Mouse (Mus musculus) hindbrain, postnatal 0 days (tissue): ENCODE results near the gene Odf2. TPM values are rescaled to one million over a fixed set of nuclear protein-coding genes. Genes with fewer than 3 reads are reported as not detected.

Experiments
- ATAC-seq: fragments of 200-750 bp; cut with Nextera tagmentation; 2 replicates; pipeline ENCODE4 v1.8.0; 2017; ENCODE audit warnings: mild to moderate bottlenecking, moderate TSS enrichment, moderate library complexity
- DNase-seq: peaks from one replicate; pipeline ENCODE4 v3.0.0-alpha.2; 2015; ENCODE audit warnings: low spot score
- H3K27ac ChIP-seq: fragments of 300-500 bp; sonication (generic); 2 replicates; pipeline ENCODE4 v1.5.1; 2014; ENCODE audit warnings: mild to moderate bottlenecking
- H3K27me3 ChIP-seq: fragments of 300-500 bp; sonication (generic); 2 replicates; pipeline ENCODE4 v1.6.1; 2014; ENCODE audit warnings: low read length, mixed read lengths; ENCODE audit not compliant: insufficient read depth
- H3K36me3 ChIP-seq: fragments of 300-500 bp; sonication (generic); 2 replicates; pipeline ENCODE4 v1.6.1; 2014; ENCODE audit warnings: low read length, mixed read lengths; ENCODE audit not compliant: insufficient read depth
- H3K4me1 ChIP-seq: fragments of 300-500 bp; sonication (generic); 2 replicates; pipeline ENCODE4 v1.6.1; 2014; ENCODE audit warnings: antibody characterized with exemption, low read length, mixed read lengths; ENCODE audit not compliant: insufficient read depth
- H3K4me2 ChIP-seq: fragments of 300-500 bp; sonication (generic); 2 replicates; pipeline ENCODE4 v1.6.1; 2014; ENCODE audit warnings: low read depth, mild to moderate bottlenecking, low read length, moderate library complexity, mixed read lengths
- H3K4me3 ChIP-seq: fragments of 300-500 bp; sonication (generic); 2 replicates; pipeline ENCODE4 v1.5.1; 2014; ENCODE audit warnings: low read length
- H3K9ac ChIP-seq: fragments of 300-500 bp; sonication (generic); replicated peaks from 2 replicates; pipeline ENCODE4 v1.6.1; 2014; ENCODE audit warnings: mild to moderate bottlenecking, low read length, moderate library complexity, mixed read lengths
- H3K9me3 ChIP-seq: fragments of 300-500 bp; sonication (generic); 2 replicates; pipeline ENCODE4 v1.6.1; 2016; ENCODE audit warnings: low read length, mixed read lengths
- CTCF ChIP-seq: IDR thresholded peaks from 2 replicates; pipeline ENCODE4 v1.5.1; 2016; ENCODE audit warnings: antibody characterized with exemption, control low read depth, low read depth
- WGBS: fragments of 180-500 bp; shearing (Covaris S2); extraction: QIAGEN DNeasy Blood & Tissue Kit; methylation state at CpG from one replicate; pipeline ENCODE4 v1.1.7; 2014; 5-methylcytosine and 5-hydroxymethylcytosine counted together
- polyA plus RNA-seq: library from polyadenylated mRNA; unstranded; fragments of >200 nt; fragmentation: Nextera tagmentation; extraction: Ambion mirVana; gene quantifications from 2 replicates; pipeline ENCODE4 v1.2.1, GENCODE M21; 2015
- total RNA-seq: library from RNA; depleted of rRNA; stranded (reverse); fragments of >200 nt; gene quantifications from 2 replicates; pipeline ENCODE4 v1.2.3, GENCODE M21; 2014

Odf2 gene
- total and polyA plus RNA-seq, 2 experiments from 2014 or later: 73.1 to 78.2 TPM

DNA sequence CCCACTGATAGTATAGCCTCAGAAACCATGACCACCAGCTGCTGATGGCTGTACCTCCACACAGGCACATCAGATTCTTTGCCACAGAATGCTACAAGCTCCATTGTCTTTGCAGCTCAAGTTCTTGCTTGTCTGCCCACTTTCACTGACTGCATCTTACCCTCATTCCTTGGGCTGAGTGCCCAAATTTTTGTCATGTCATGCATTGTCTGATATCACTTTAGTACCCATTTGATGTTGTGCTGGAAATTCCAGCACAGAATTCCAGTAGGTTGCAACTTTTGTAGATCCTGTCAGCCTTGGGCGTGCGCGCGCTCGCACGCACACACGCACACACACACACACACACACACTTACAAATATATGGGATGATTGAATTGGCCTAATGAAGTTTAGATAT is 72.2 kb downstream of the Odf2 start:
- no peak for DNase-seq
- H3K27me3 ChIP-seq: no peaks in the 10 kb centered on the region
- no peak overlapping the region for H3K27ac ChIP-seq
- ATAC-seq: no peak
- no peak overlapping the region for H3K9ac ChIP-seq
- 0 out of 2 replicates have a peak, but pooled peaks cover 4% of the 10 kb centered on the region for H3K4me1 ChIP-seq
- no peaks in the 10 kb centered on the region for H3K9me3 ChIP-seq
- peaks cover 9% of the 10 kb centered on the region; the same call in 1 of the 2 replicates for H3K36me3 ChIP-seq
- no peak overlapping the region for H3K4me2 ChIP-seq
- WGBS: 95% methylated on average over 7 of the region's 7 CpGs
- H3K4me3 ChIP-seq: no peak overlapping the region
- TF ChIP-seq CTCF: no peak

DNA sequence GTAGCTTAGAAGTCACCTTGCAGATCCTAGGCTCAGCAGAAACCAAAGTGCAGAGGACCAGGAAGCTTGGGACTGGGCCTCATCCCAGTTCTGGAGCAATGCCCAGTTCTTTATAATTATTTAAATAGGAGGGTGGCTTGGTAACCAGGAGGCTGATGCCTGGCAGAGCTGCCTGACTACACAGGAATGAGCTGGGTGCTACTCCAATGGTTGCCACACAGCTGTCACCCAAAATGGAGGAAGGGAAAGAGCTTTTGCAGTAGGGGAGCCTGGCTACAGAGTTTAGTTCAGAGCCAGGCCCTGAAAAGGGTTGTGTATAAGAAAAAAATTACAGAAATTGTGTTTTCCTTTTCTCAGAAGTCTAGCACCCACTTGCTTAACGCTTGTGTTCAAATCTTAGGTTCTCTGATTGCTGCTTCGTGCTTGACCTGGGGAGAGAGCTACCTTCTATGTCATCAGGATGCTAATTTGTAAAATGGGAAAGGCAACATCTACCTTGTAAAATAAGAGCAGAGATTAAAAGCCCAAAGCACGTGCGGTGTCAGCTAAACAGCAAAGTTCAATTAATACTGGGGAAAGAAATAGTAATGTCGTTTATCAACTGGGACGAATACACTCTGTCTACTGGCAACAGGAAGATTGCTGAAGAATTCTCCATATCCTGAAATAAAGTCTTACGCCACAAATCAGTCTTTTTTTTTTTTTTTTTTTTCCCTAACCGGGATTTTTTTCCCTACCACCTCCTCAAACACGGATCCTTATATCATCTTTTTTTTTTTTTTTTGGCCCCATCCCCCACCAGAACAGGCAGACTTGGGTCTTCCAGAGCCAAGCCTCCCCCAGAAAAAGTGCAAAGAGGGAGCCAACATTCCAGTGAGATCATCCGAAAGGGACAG is 75.6 kb downstream of the Odf2 start:
- WGBS: 11% methylated on average over 10 of the region's 10 CpGs
- no peak for TF ChIP-seq CTCF
- Histone ChIP-seq H3K4me1 (peaks cover 22% of the 10 kb centered on the region), H3K9me3 (no peaks in the 10 kb centered on the region), H3K36me3 (peaks cover 3% of the 10 kb centered on the region; the same call in 1 of the 2 replicates), H3K27me3 (no peaks in the 10 kb centered on the region), H3K4me3 (peak overlapping the region; percentile 99), H3K4me2 (peak overlapping the region; percentile 73), H3K27ac (peak overlapping the region; percentile 98), H3K9ac (peak overlapping the region; percentile 99)
- ATAC-seq: no peak
- peak; percentile 78 for DNase-seq

GRCm38 (mm10) chr2:29965250-29965843 is 76.3 kb downstream of the Odf2 start, which contains the start of gene Sptan1:
Gene Sptan1 (plus strand): TSS chr2:29965560.
- under 1% methylated on average over 59 of the region's 82 CpGs for WGBS
- peak within 1 kb of the TSS; percentile 99 for H3K4me3 ChIP-seq
- peak within 1 kb of the TSS; percentile 99 for H3K9ac ChIP-seq
- no peaks in the 10 kb centered on the region for H3K9me3 ChIP-seq
- peak within 1 kb of the TSS; percentile 73 for H3K4me2 ChIP-seq
- H3K27ac ChIP-seq: peak within 1 kb of the TSS; percentile 98
- peaks cover 26% of the 10 kb centered on the region for H3K4me1 ChIP-seq
- ATAC-seq (peak; percentile 100), DNase-seq (peak; percentile 99)
- no peaks in the 10 kb centered on the region; the same call in 1 of the 2 replicates for H3K36me3 ChIP-seq
- TF ChIP-seq CTCF: no peak
- no peaks in the 10 kb centered on the region for H3K27me3 ChIP-seq

DNA sequence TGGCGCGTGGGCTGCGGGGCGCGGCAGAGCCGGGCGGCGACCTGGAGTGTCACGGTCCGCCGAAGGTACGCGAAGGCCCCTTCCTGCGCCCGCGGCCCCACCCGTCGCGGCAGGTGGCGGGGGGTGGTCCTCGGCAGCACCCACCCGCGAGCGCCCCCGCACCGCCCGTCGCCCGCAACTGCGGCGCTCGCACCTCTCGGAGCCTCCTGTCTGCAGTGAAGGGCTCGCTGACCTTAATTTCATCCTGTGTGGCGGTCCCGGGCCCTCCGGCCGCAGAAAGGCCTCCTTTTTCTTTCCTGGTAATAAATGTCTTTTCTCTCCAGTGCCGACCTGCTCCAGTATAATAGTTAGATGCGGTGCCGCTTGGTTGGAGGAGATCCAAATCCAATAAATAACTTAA is 76.9 kb downstream of the Odf2 start:
- Histone ChIP-seq H3K36me3 (no peaks in the 10 kb centered on the region; the same call in 1 of the 2 replicates), H3K4me1 (peaks cover 29% of the 10 kb centered on the region), H3K4me2 (peak overlapping the region; percentile 73), H3K9me3 (no peaks in the 10 kb centered on the region), H3K27ac (peak overlapping the region; percentile 98), H3K27me3 (no peaks in the 10 kb centered on the region), H3K9ac (peak overlapping the region; percentile 99), H3K4me3 (peak overlapping the region; percentile 99)
- peak; percentile 16; the same call in 1 of the 2 replicates for ATAC-seq
- DNase-seq: peak; percentile 73
- TF ChIP-seq CTCF: no peak
- WGBS: 1% methylated on average over 35 of the region's 41 CpGs

- no peak for DNase-seq
Observed at GRCm38 (mm10) chr2:29966826-29967225, 77.8 kb downstream of the Odf2 start.

DNA sequence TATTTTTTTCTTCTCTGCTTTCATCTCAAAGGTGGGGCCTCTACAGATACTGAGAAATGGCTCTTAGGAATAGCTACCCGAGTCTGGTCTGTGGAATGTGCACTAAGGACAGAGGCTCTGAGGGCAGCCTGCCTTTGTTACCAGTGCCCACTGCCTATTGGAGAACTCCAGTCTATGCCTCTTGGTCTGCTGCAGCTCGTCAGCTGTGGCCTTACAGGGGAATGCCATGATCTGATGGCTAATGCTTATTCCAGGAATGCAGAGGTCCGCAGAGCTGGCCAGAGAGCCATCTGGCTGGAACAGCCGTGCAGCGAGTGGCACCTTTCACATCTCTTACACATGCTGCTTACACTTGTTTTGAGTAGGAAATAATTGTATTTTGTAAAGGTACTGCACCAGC is 78.7 kb downstream of the Odf2 start:
- 25% methylated on average over 5 of the region's 5 CpGs for WGBS
- no peak for TF ChIP-seq CTCF
- no peak for ATAC-seq
- H3K36me3 ChIP-seq: no peaks in the 10 kb centered on the region; the same call in 1 of the 2 replicates
- H3K9ac ChIP-seq: peak overlapping the region; percentile 41; the same call in 1 of the 2 replicates
- peak; percentile 20 for DNase-seq
- H3K27me3 ChIP-seq: no peaks in the 10 kb centered on the region
- no peaks in the 10 kb centered on the region for H3K9me3 ChIP-seq
- H3K27ac ChIP-seq: peak overlapping the region; percentile 41; the same call in 1 of the 2 replicates
- H3K4me3 ChIP-seq: peak overlapping the region; percentile 99
- H3K4me1 ChIP-seq: peaks cover 41% of the 10 kb centered on the region
- peak overlapping the region; percentile 73 for H3K4me2 ChIP-seq

More at GRCm38 (mm10) chr2:29966826-29967225, 77.8 kb downstream of the Odf2 start:
- no peaks in the 10 kb centered on the region; the same call in 1 of the 2 replicates for H3K36me3 ChIP-seq
- H3K4me2 ChIP-seq: peak overlapping the region; percentile 73
- no peak for TF ChIP-seq CTCF
- no peak for ATAC-seq
- peak overlapping the region; percentile 98; the same call in 1 of the 2 replicates for H3K27ac ChIP-seq
- WGBS: 50% methylated on average over 2 of the region's 2 CpGs
- H3K9ac ChIP-seq: peak overlapping the region; percentile 99
- no peaks in the 10 kb centered on the region for H3K9me3 ChIP-seq
- H3K4me3 ChIP-seq: peak overlapping the region; percentile 99
- H3K27me3 ChIP-seq: no peaks in the 10 kb centered on the region
- peaks cover 33% of the 10 kb centered on the region for H3K4me1 ChIP-seq
